Mouse (Mus musculus): ENCODE measurements around the gene Atox1. TPM values are rescaled to one million over a fixed set of nuclear protein-coding genes. Genes with fewer than 3 reads are reported as not detected.

The Atox1 gene
- polyA plus RNA-seq, 1 experiment: 219 TPM

DNA sequence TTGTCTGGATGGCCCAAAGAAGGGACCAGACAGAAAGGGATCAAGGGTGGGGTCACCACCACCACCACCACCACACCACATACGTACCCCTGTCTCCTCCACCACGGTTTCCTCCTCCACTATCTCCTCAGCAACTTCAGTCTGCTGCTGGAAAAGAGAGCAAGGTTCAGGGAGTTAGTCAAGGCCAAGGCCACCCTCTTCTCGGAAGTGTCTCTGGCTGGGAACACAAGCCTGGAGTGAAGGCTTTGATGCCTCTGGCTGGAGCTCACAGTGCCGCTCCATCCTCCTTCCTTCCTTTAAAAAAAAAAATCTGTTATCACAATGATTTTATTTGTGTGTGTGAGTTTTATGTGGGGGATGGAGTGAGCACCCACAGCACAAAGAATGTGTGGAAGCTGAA is 53.9 kb downstream of the Atox1 start:
- TF ChIP-seq POLR2A (IDR thresholded peaks at IDR 0.05; ENCODE audit: extremely low read depth, insufficient read depth, low read length) (no peak), CTCF (IDR thresholded peaks at IDR 0.05; ENCODE audit: extremely low read depth, insufficient read depth, low read length) (no peak)
- Histone ChIP-seq H3K27ac (ENCODE audit: insufficient read depth, low read length) (no peak overlapping the region), H3K4me1 (ENCODE audit: control insufficient read depth, insufficient read depth, low read length) (no peaks in the 10 kb centered on the region; the same call in 1 of the 2 replicates), H3K4me3 (ENCODE audit: insufficient read depth, low read length) (no peak overlapping the region)

DNA sequence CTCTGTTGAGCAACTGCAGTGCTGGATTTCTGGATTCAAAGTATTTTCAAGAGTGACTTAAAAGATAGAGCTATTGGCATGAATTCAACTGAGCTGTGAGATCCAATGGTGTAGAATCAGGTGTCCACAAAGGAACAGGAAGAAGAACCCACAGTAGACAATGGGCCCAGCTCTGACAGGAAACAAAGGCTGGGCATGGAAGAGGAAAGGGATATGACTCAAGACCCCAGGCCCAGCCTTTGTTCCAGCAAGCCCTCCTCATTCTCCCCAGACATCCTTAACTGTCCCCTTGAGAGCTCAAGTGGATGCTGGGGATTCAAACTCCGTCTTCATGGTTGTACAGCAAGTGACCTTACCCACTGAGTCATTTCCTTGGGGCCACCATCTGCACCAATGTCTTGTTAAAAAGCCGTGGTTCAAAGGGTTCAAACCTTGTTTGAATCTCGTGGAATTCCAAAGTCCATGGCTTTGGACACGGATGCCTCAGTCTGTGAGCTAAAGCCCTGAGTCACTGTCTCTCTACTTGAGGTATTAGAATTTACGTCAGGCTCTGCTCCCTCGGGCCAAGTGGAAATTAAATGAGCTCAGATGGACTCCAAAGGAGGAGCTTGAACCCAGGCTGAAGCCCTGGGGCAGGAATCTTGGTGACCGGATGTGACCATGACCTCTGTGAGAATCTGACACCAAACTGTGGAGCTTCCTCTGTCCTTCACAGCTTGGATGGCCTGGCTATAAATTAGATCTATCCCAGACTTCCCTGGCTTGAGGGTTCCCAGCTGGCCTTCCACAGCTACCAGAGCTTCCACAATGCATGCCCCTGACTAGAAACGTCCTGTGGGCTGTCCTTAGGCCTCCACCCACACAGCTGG is 55.2 kb downstream of the Atox1 start:
- TF ChIP-seq POLR2A (IDR thresholded peaks at IDR 0.05; ENCODE audit: extremely low read depth, insufficient read depth, low read length): no peak
- no peak for TF ChIP-seq CTCF (IDR thresholded peaks at IDR 0.05; ENCODE audit: extremely low read depth, insufficient read depth, low read length)
- Histone ChIP-seq H3K4me1 (ENCODE audit: control insufficient read depth, insufficient read depth, low read length) (no peaks in the 10 kb centered on the region), H3K27ac (ENCODE audit: insufficient read depth, low read length) (peak overlapping the region; percentile 68), H3K4me3 (ENCODE audit: insufficient read depth, low read length) (no peak overlapping the region)

DNA sequence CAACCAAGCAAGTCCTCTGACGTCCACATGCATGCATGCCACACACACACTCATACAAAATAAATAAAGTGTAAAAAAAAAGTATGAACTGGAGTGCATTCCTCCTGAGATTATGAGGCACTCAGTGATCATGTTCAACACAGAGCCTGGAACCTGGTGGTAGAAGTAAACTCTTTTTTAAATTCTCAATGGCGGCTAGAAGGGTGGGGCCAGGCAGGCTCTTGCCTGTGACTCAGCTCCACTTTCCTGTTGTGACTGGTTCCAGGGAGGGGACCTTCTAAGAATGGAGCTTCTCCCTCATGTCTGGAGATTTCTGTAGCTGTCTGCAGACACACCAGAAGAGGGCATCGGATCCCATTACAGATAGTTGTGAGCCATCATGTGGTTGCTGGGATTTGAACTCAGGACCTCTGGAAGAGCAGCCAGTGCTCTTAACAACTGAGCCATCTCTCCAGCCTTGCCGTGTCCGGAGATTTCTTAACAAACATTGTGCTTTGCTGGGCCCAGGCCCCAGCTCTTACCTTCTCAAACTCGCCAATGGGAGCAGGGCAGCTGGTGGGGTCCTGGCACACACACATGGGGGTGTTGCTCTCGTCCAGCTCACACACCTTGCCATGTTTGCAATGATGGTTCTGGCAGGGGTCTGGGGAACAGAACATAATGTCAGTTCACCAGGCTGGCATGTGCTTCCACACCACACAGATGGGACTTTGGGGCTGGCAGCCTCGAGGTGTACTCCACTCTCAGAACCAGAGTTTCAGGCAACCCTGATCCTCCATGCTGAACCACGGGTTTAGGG is 56.2 kb downstream of the Atox1 start:
- H3K4me3 ChIP-seq (ENCODE audit: insufficient read depth, low read length): no peak overlapping the region
- no peak for TF ChIP-seq CTCF (IDR thresholded peaks at IDR 0.05; ENCODE audit: extremely low read depth, insufficient read depth, low read length)
- TF ChIP-seq POLR2A (IDR thresholded peaks at IDR 0.05; ENCODE audit: extremely low read depth, insufficient read depth, low read length): no peak
- H3K27ac ChIP-seq (ENCODE audit: insufficient read depth, low read length): peak overlapping the region; percentile 53; the same call in 1 of the 2 replicates
- no peaks in the 10 kb centered on the region for H3K4me1 ChIP-seq (ENCODE audit: control insufficient read depth, insufficient read depth, low read length)

DNA sequence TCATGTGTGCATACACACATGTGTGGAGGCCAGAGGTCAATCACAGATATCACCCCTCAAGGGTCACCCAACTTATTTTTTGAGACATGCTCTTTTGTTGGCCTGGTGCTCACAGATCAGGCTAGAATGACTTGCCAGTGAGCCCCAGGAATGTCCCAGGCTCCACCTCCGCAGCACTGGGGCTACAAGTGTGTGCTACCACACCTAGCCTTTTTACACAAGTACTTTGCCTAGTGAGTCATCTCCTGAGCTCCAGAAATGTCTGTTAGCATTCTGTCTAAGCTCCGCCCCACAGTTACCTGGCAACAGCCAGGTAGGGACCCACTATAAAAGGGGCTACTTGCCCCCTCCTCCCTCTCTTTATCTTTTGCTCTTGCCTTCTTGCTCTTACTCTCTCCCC is 60.2 kb downstream of the Atox1 start:
- TF ChIP-seq CTCF (IDR thresholded peaks at IDR 0.05; ENCODE audit: extremely low read depth, insufficient read depth, low read length) (no peak), POLR2A (IDR thresholded peaks at IDR 0.05; ENCODE audit: extremely low read depth, insufficient read depth, low read length) (no peak)
- no peak overlapping the region for H3K4me3 ChIP-seq (ENCODE audit: insufficient read depth, low read length)
- no peaks in the 10 kb centered on the region for H3K4me1 ChIP-seq (ENCODE audit: control insufficient read depth, insufficient read depth, low read length)
- no peak overlapping the region for H3K27ac ChIP-seq (ENCODE audit: insufficient read depth, low read length)

DNA sequence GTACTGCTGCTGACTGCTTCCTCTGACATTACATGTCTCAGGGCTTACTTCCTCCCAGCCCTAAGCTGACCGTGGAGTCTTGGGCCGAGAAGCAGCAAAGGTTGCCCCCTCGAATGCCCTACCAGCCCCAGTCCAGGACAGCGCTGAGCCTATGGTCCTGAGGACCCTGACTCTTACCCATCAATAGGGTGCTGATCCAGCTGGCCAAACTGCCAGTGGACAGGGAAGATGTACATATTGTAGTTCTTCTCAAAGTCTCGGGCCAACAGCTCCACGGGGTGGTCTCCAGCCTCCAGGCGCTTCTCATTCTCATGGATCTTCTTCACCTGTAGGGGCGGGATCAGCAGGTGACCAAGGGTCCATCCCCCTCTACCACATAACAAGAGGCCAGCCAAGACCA is 62.7 kb downstream of the Atox1 start:
- no peaks in the 10 kb centered on the region for H3K4me1 ChIP-seq (ENCODE audit: control insufficient read depth, insufficient read depth, low read length)
- no peak for TF ChIP-seq CTCF (IDR thresholded peaks at IDR 0.05; ENCODE audit: extremely low read depth, insufficient read depth, low read length)
- no peak overlapping the region for H3K4me3 ChIP-seq (ENCODE audit: insufficient read depth, low read length)
- no peak overlapping the region for H3K27ac ChIP-seq (ENCODE audit: insufficient read depth, low read length)

DNA sequence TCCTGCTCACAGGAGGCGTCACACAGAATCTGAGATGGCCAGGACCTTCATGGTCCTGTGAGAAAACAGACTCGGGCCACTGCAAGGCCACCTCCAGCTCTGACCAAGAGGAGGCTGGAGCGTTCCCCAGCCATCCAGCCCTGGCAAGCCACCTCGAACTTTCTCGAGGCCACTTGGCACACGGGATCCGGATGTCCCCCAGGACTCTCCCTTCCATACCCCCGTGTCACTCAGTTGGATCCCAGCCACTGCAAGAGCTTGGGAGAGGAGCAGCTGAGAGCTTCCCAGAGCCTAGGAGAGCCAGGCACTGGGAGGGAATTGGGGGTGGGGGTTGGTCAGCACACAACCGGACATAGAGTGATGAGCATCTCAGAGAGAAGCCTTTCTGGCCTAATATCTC is 63.6 kb downstream of the Atox1 start:
- H3K27ac ChIP-seq (ENCODE audit: insufficient read depth, low read length): no peak overlapping the region
- H3K4me3 ChIP-seq (ENCODE audit: insufficient read depth, low read length): no peak overlapping the region
- no peak for TF ChIP-seq CTCF (IDR thresholded peaks at IDR 0.05; ENCODE audit: extremely low read depth, insufficient read depth, low read length)
- no peak for TF ChIP-seq POLR2A (IDR thresholded peaks at IDR 0.05; ENCODE audit: extremely low read depth, insufficient read depth, low read length)
- H3K4me1 ChIP-seq (ENCODE audit: control insufficient read depth, insufficient read depth, low read length): no peaks in the 10 kb centered on the region

DNA sequence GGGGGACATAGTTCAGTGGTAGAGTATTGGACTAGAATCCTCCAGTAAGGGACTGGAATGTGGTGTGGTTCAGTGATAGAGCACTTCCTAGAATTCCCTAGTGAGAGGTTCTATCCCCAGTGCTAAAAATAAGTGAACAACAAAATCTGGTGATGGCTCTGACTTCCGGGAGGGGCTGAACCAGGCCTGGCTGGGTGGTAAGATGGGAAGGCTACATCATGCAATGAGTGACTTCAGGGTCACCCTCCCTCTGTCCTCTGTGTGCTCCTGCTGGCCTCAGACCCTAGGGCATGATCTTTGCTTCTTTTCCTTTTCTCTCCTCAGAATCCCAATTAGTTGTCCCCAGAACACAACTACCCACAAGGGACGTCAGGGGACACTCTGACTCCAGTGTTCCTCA is 64.0 kb downstream of the Atox1 start:
- Histone ChIP-seq H3K4me3 (ENCODE audit: insufficient read depth, low read length) (no peak overlapping the region), H3K27ac (ENCODE audit: insufficient read depth, low read length) (no peak overlapping the region), H3K4me1 (ENCODE audit: control insufficient read depth, insufficient read depth, low read length) (no peaks in the 10 kb centered on the region)
- TF ChIP-seq CTCF (IDR thresholded peaks at IDR 0.05; ENCODE audit: extremely low read depth, insufficient read depth, low read length) (no peak), POLR2A (IDR thresholded peaks at IDR 0.05; ENCODE audit: extremely low read depth, insufficient read depth, low read length) (no peak)

Other genes with a start within 250 kb of the Atox1 start
- 0.06 and 0.09 TPM in 2 replicates for gene Fat2, start 124.7 kb downstream of the Atox1 start, polyA plus RNA-seq (2012; rRNA removed)
- 351 and 357 TPM in 2 replicates for gene Sparc, start 38.1 kb downstream of the Atox1 start, polyA plus RNA-seq (2012; rRNA removed)
- gene G3bp1, start 8.4 kb upstream of the Atox1 start, polyA plus RNA-seq (2012; rRNA removed): 23.5 and 23.7 TPM in 2 replicates
- 0.08 and 0.15 TPM in 2 replicates for gene Glra1, start 147.0 kb upstream of the Atox1 start, polyA plus RNA-seq (2012; rRNA removed)

All from cortical plate, adult 2 months (tissue).